Mouse (Mus musculus) splenic B cell, adult 2 months (primary cell): ENCODE results near the gene Tbc1d22b.
"Not testable (repeated sequence)": the region's sequence is repeated elsewhere in the genome, so short reads cannot be mapped to it uniquely, and the experiment has no call there.

ENCODE experiments used
- DNase-seq: peaks from one replicate; pipeline ENCODE4 v3.0.0-alpha.2; 2011; ENCODE audit warnings: low read depth, low spot score
- H3K27me3 ChIP-seq: 2 replicates; pipeline ENCODE4 v1.6.1; 2012; ENCODE audit warnings: mild to moderate bottlenecking, low read length, moderate library complexity, mixed read lengths; ENCODE audit not compliant: control insufficient read depth, poor library complexity, insufficient read depth, severe bottlenecking
- H3K36me3 ChIP-seq: 2 replicates; pipeline ENCODE4 v1.6.1; 2012; ENCODE audit warnings: mild to moderate bottlenecking, low read length, moderate library complexity, mixed read lengths; ENCODE audit not compliant: control insufficient read depth, poor library complexity, insufficient read depth, severe bottlenecking

The Tbc1d22b gene

GRCm38 (mm10) chr17:29549543-29550428 is at the start of gene Tbc1d22b, which contains the start of gene Gm17657:
Gene Tbc1d22b (plus strand): TSS chr17:29549785.
Gene Gm17657 (minus strand): TSS chr17:29549638.
- Histone ChIP-seq H3K36me3 (no peaks in the 10 kb centered on the region), H3K27me3 (no peaks in the 10 kb centered on the region)
- DNase-seq, result peak; percentile 96

- H3K27me3 ChIP-seq, result no peaks in the 10 kb centered on the region
- no peaks in the 10 kb centered on the region for H3K36me3 ChIP-seq
- no peak for DNase-seq
These were observed 49.3 kb upstream of the Tbc1d22b start for GRCm38 (mm10) chr17:29500243-29500740.

- Histone ChIP-seq H3K27me3 (no peaks in the 10 kb centered on the region), H3K36me3 (no peaks in the 10 kb centered on the region)
- peak; percentile 47 for DNase-seq
These were observed 48.6 kb upstream of the Tbc1d22b start for GRCm38 (mm10) chr17:29500802-29501469.

GRCm38 (mm10) chr17:29502005-29502668 is 47.4 kb upstream of the Tbc1d22b start:
- no peak for DNase-seq
- Histone ChIP-seq H3K36me3 (no peaks in the 10 kb centered on the region), H3K27me3 (no peaks in the 10 kb centered on the region)

GRCm38 (mm10) chr17:29502669-29503665 is 46.6 kb upstream of the Tbc1d22b start:
- Histone ChIP-seq H3K36me3 (no peaks in the 10 kb centered on the region), H3K27me3 (no peaks in the 10 kb centered on the region)
- no peak for DNase-seq

- H3K36me3 ChIP-seq, result no peaks in the 10 kb centered on the region
- peak; percentile 45 for DNase-seq
- H3K27me3 ChIP-seq, result no peaks in the 10 kb centered on the region
These were observed 45.9 kb upstream of the Tbc1d22b start for GRCm38 (mm10) chr17:29503700-29504099.

GRCm38 (mm10) chr17:29508927-29509608 is 40.5 kb upstream of the Tbc1d22b start:
- DNase-seq, result peak; percentile 59
- no peaks in the 10 kb centered on the region for H3K27me3 ChIP-seq

GRCm38 (mm10) chr17:29510691-29511090 is 38.9 kb upstream of the Tbc1d22b start:
- peak; percentile 82 for DNase-seq
- no peaks in the 10 kb centered on the region for H3K36me3 ChIP-seq

More at GRCm38 (mm10) chr17:29508927-29509608, 40.5 kb upstream of the Tbc1d22b start:
- H3K36me3 ChIP-seq, result no peaks in the 10 kb centered on the region

GRCm38 (mm10) chr17:29513044-29513730 is 36.4 kb upstream of the Tbc1d22b start:
- peak; percentile 81 for DNase-seq
- Histone ChIP-seq H3K27me3 (no peaks in the 10 kb centered on the region), H3K36me3 (no peaks in the 10 kb centered on the region)

More at GRCm38 (mm10) chr17:29510691-29511090, 38.9 kb upstream of the Tbc1d22b start:
- H3K27me3 ChIP-seq, result no peaks in the 10 kb centered on the region

GRCm38 (mm10) chr17:29514435-29514834 is 35.1 kb upstream of the Tbc1d22b start:
- Histone ChIP-seq H3K27me3 (no peaks in the 10 kb centered on the region), H3K36me3 (no peaks in the 10 kb centered on the region)
- peak; percentile 88 for DNase-seq

GRCm38 (mm10) chr17:29518665-29519064 is 30.9 kb upstream of the Tbc1d22b start:
- not testable (repeated sequence) for H3K36me3 ChIP-seq, H3K27me3 ChIP-seq, DNase-seq

GRCm38 (mm10) chr17:29519731-29520130 is 29.9 kb upstream of the Tbc1d22b start:
- Histone ChIP-seq H3K36me3 (no peaks in the 10 kb centered on the region), H3K27me3 (no peaks in the 10 kb centered on the region)
- DNase-seq, result no peak

- no peaks in the 10 kb centered on the region for H3K36me3 ChIP-seq
- DNase-seq, result no peak
- H3K27me3 ChIP-seq, result no peaks in the 10 kb centered on the region
These were observed 24.0 kb upstream of the Tbc1d22b start for GRCm38 (mm10) chr17:29525613-29526012.
